2 mouse cellular contexts compared by ENCODE assay signal in the genomic region with DNA sequence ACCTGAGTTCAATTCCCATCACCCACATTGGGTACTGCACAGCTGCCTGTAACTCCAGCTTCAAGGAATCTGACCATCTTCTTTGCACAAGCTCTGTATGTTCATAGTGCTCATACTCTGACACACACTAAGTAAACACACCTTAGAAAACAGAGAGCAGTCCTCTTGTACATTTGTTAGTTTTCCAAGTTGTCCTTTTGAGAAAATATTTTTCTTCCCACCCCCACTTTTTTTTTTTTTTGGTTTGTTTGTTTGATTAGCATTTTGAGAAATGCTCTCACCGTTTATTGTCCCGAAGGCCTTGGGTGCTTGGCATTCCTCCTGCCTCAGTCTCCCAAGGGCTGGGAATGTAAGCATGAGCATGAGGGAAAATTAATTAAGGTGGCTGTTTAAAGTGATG.
TF ChIP-seq lines count a peak whose summit lies in the region.

No protein-coding gene starts in this region.

TF ChIP-seq in CH12.LX, 34 proteins besides CTCF, POLR2A, EP300 and RAD21:
- TF ChIP-seq CHD1 (IDR thresholded peaks at IDR 0.05; ENCODE audit: low read depth, low read length) (0 out of 2 replicates have a peak, but pooled peaks have one; percentile 76), SMC3 (IDR thresholded peaks at IDR 0.05; ENCODE audit: low read depth, low read length) (no peak), ZNF384 (IDR thresholded peaks at IDR 0.05; ENCODE audit: low read depth, low read length) (peak; percentile 66), CHD2 (IDR thresholded peaks at IDR 0.05; ENCODE audit: low read length) (no peak)

TF ChIP-seq in ES-E14, 5 proteins besides CTCF, POLR2A, EP300 and RAD21:
- no peak for TF ChIP-seq ZNF384 (IDR thresholded peaks at IDR 0.05; ENCODE audit: low read depth, low read length)
- no peak for TF ChIP-seq MAFK (IDR thresholded peaks at IDR 0.05; ENCODE audit: insufficient read depth, low read depth, low read length)
- no peak for TF ChIP-seq CHD2 (IDR thresholded peaks at IDR 0.05; ENCODE audit: low read depth, low read length)
- TF ChIP-seq HCFC1 (IDR thresholded peaks at IDR 0.05; ENCODE audit: borderline replicate concordance, insufficient read depth, low read length), result no peak
- no peak for TF ChIP-seq ZC3H11A (IDR thresholded peaks at IDR 0.05; ENCODE audit: borderline replicate concordance, low read depth, low read length)
